Mouse (Mus musculus): ENCODE data around the gene Rnf168.

The Rnf168 gene

GRCm38 (mm10) chr16:32312859-32313258, 35.6 kb downstream of the Rnf168 start:
- no peak for DNase-seq (ENCODE audit: low spot score in 2 of 2)

- no peak for DNase-seq (ENCODE audit: low spot score in 2 of 2)
Observed at GRCm38 (mm10) chr16:32316601-32317000, 39.3 kb downstream of the Rnf168 start.

DNA sequence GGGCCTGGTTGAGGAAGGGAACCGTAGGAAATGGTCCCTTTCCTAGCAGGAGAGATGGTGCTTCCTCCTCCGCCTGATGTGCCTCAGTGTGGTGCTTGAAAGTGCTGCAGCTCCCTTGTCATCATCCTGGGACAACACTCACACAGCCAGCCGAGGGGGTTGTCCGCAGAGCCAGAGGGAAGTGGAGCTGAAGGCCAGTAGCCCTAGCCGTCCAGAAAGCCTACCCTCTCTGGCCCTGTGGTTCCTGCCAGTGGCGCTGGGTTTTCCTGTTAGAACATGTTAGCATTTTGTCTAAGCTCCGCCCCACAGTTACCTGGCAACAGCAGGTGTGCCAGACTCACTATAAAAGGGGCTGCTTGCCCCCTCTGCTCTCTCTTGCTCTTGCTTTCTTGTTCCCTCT, 46.7 kb downstream of the Rnf168 start:
- peak; percentile 8 to 15 for DNase-seq (ENCODE audit: low spot score in 2 of 2)

- DNase-seq (ENCODE audit: low spot score in 2 of 2), result no peak
Observed at GRCm38 (mm10) chr16:32330876-32331670, 53.8 kb downstream of the Rnf168 start.

DNA sequence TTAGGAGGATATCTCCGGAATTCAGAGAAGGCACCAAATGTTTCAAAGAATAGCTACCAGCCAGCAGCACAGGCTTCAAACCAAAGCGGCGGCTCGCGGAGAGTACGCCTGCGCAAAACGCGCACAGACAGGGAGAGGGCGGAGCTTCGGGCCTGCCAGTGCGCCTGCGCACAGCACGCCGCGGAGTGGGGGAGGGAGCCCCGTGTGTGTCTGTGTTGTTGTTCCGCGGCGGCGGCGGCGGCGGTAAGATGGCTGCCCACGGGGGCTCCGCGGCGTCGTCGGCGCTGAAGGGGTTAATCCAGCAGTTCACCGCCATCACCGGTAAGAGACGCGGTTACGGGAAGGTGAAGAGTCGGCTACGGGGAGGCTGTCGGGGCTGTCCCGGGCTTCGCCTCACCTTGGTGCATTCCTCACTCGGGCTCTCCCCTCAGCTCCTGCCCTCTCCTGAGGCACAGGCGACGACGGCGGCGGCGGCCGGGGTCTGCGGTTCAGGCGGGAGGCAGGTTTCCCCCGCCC, 54.8 kb downstream of the Rnf168 start, which contains the start of gene Ubxn7:
TSS of gene Ubxn7 (plus strand) at position 218 of the 516 bp plus-strand sequence.
- peak; percentile 97 to 98 for DNase-seq (ENCODE audit: low spot score in 2 of 2)

- peak; percentile 20 to 38 for DNase-seq (ENCODE audit: low spot score in 2 of 2)
Observed at GRCm38 (mm10) chr16:32332556-32333511, 55.6 kb downstream of the Rnf168 start.

- DNase-seq (ENCODE audit: low spot score in 2 of 2), result no peak
Observed at GRCm38 (mm10) chr16:32335146-32335545, 57.9 kb downstream of the Rnf168 start.

GRCm38 (mm10) chr16:32336026-32336780, 58.9 kb downstream of the Rnf168 start:
- DNase-seq (ENCODE audit: low spot score in 2 of 2), result no peak

GRCm38 (mm10) chr16:32337001-32337400, 59.7 kb downstream of the Rnf168 start:
- DNase-seq (ENCODE audit: low spot score in 2 of 2), result no peak

DNA sequence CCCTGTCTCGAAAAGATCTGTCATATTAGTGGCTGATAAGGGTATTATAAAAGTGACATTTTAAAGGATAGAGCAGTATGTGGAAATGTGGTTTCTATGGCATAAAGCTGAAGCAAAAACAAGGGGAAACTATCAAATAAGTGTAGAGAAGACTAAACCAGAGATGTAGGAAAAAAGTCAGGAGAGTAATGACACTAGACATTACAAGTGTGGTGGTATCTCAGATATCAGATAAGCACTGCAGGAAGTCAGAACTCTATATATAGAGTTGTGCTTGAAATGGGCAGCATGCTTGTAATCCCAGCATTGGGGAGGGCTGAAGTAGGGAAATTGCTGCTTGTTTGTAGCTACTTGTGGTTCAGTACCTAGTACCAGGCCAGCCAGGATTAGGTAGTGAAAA, 63.2 kb downstream of the Rnf168 start:
- DNase-seq (ENCODE audit: low spot score in 2 of 2), result no peak

GRCm38 (mm10) chr16:32345521-32345920, 68.3 kb downstream of the Rnf168 start:
- no peak for DNase-seq (ENCODE audit: low spot score in 2 of 2)

DNA sequence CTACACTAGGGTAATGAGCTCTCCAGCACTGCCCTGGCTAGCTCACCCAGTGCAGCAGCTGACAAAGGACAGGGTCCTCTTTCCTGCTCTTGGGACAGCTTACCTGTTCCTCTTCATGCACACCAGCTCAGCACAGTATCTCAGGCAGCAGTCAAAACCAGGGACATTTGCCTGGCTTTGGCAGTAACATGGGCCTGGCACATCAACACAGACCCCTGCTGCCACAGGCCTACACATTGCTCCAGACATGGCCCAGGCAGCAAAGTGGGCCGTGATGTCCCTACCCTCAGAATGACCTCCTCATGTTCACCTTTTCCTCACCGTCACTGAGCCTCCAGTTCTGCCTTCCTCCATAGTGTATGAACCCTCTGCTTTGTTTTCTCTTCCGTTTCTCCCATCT, 73.5 kb downstream of the Rnf168 start:
- DNase-seq (ENCODE audit: low spot score in 2 of 2), result no peak
